Mouse (Mus musculus) fibroblast of lung, adult 2 months (primary cell): ENCODE measurements around the gene Ahnak.
"Not testable (repeated sequence)": the region's sequence is repeated elsewhere in the genome, so short reads cannot be mapped to it uniquely, and the experiment has no call there.

Source experiments
- DNase-seq: peaks from one replicate; pipeline ENCODE4 v3.0.0-alpha.2; 2011; ENCODE audit warnings: low read depth

Gene Ahnak

GRCm38 (mm10) chr19:8994813-8995607, 5.9 kb downstream of the Ahnak start:
- DNase-seq, result no peak

- no peak for DNase-seq
Observed at GRCm38 (mm10) chr19:8996601-8997000, 7.5 kb downstream of the Ahnak start.

GRCm38 (mm10) chr19:8997546-8997945, 8.5 kb downstream of the Ahnak start:
- DNase-seq, result peak; percentile 99

- no peak for DNase-seq
Observed at GRCm38 (mm10) chr19:8998546-8998945, 9.5 kb downstream of the Ahnak start.

GRCm38 (mm10) chr19:8999223-8999622, 10.1 kb downstream of the Ahnak start:
- no peak for DNase-seq

GRCm38 (mm10) chr19:9006915-9007314, 17.8 kb downstream of the Ahnak start:
- not testable (repeated sequence) for DNase-seq

- no peak for DNase-seq
Observed at GRCm38 (mm10) chr19:9019298-9019697, 30.2 kb downstream of the Ahnak start.

- DNase-seq, result peak; percentile 96
Observed at GRCm38 (mm10) chr19:9023021-9023778, 34.1 kb downstream of the Ahnak start.

- DNase-seq, result no peak
Observed at GRCm38 (mm10) chr19:9025562-9026257, 36.6 kb downstream of the Ahnak start.

- peak; percentile 53 for DNase-seq
Observed at GRCm38 (mm10) chr19:9026634-9027033, 37.5 kb downstream of the Ahnak start.

- DNase-seq, result no peak
Observed at GRCm38 (mm10) chr19:9027795-9028194, 38.7 kb downstream of the Ahnak start.

GRCm38 (mm10) chr19:9028375-9028774, 39.3 kb downstream of the Ahnak start:
- no peak for DNase-seq

- DNase-seq, result no peak
Observed at GRCm38 (mm10) chr19:9029640-9030262, 40.7 kb downstream of the Ahnak start.

GRCm38 (mm10) chr19:9032502-9033129, 43.5 kb downstream of the Ahnak start:
- DNase-seq, result no peak

- DNase-seq, result no peak
Observed at GRCm38 (mm10) chr19:9033412-9034340, 44.6 kb downstream of the Ahnak start.

- DNase-seq, result no peak
Observed at GRCm38 (mm10) chr19:9034480-9034879, 45.4 kb downstream of the Ahnak start.

- DNase-seq, result no peak
Observed at GRCm38 (mm10) chr19:9035101-9035500, 46.0 kb downstream of the Ahnak start.

- DNase-seq, result no peak
Observed at GRCm38 (mm10) chr19:9038136-9038535, 49.1 kb downstream of the Ahnak start.

GRCm38 (mm10) chr19:9039266-9039665, 50.2 kb downstream of the Ahnak start:
- no peak for DNase-seq

- no peak for DNase-seq
Observed at GRCm38 (mm10) chr19:9039928-9040327, 50.8 kb downstream of the Ahnak start.

GRCm38 (mm10) chr19:9040649-9041048, 51.6 kb downstream of the Ahnak start:
- DNase-seq, result no peak
